Mouse (Mus musculus): Measurements from ENCODE around the gene Exoc6b. TPM values are rescaled to one million over a fixed set of nuclear protein-coding genes. Genes with fewer than 3 reads are reported as not detected.
"Not testable (repeated sequence)": the region's sequence is repeated elsewhere in the genome, so short reads cannot be mapped to it uniquely, and the experiment has no call there.

Gene Exoc6b
- polyA plus RNA-seq, 1 experiment, result 5.8 TPM

- no peak overlapping the region for H3K4me3 ChIP-seq (replicated peaks; ENCODE audit: control insufficient read depth, low read depth, low read length)
- H3K4me1 ChIP-seq (ENCODE audit: control insufficient read depth, insufficient read depth, low read length), result no peaks in the 10 kb centered on the region
- 85% methylated on average over 1 of the region's 1 CpGs for WGBS
- TF ChIP-seq CTCF (IDR thresholded peaks at IDR 0.05; ENCODE audit: control insufficient read depth, insufficient read depth, low read length) (no peak), POLR2A (IDR thresholded peaks at IDR 0.05; ENCODE audit: borderline replicate concordance, control insufficient read depth, low read depth, low read length) (no peak)
- no peak overlapping the region for H3K27ac ChIP-seq (ENCODE audit: control insufficient read depth, insufficient read depth, low read depth, low read length, poor library complexity)
Measured at GRCm38 (mm10) chr6:84617051-84617450, 452.3 kb downstream of the Exoc6b start.

GRCm38 (mm10) chr6:84616586-84616985 lies 452.7 kb downstream of the Exoc6b start:
- TF ChIP-seq CTCF (IDR thresholded peaks at IDR 0.05; ENCODE audit: control insufficient read depth, insufficient read depth, low read length) (no peak), POLR2A (IDR thresholded peaks at IDR 0.05; ENCODE audit: borderline replicate concordance, control insufficient read depth, low read depth, low read length) (no peak)
- Histone ChIP-seq H3K4me3 (replicated peaks; ENCODE audit: control insufficient read depth, low read depth, low read length) (no peak overlapping the region), H3K4me1 (ENCODE audit: control insufficient read depth, insufficient read depth, low read length) (no peaks in the 10 kb centered on the region), H3K27ac (ENCODE audit: control insufficient read depth, insufficient read depth, low read depth, low read length, poor library complexity) (no peak overlapping the region)
- 68% methylated on average over 1 of the region's 1 CpGs for WGBS

GRCm38 (mm10) chr6:84613561-84613960 lies 455.8 kb downstream of the Exoc6b start:
- H3K4me1 ChIP-seq (ENCODE audit: control insufficient read depth, insufficient read depth, low read length), result no peaks in the 10 kb centered on the region
- no peak overlapping the region for H3K4me3 ChIP-seq (replicated peaks; ENCODE audit: control insufficient read depth, low read depth, low read length)
- no peak overlapping the region for H3K27ac ChIP-seq (ENCODE audit: control insufficient read depth, insufficient read depth, low read depth, low read length, poor library complexity)
- 72% methylated on average over 3 of the region's 3 CpGs for WGBS
- TF ChIP-seq CTCF (IDR thresholded peaks at IDR 0.05; ENCODE audit: control insufficient read depth, insufficient read depth, low read length) (no peak), POLR2A (IDR thresholded peaks at IDR 0.05; ENCODE audit: borderline replicate concordance, control insufficient read depth, low read depth, low read length) (no peak)

GRCm38 (mm10) chr6:84601136-84601889 lies 468.0 kb downstream of the Exoc6b start:
- no peak for TF ChIP-seq CTCF (IDR thresholded peaks at IDR 0.05; ENCODE audit: control insufficient read depth, insufficient read depth, low read length)
- TF ChIP-seq POLR2A (IDR thresholded peaks at IDR 0.05; ENCODE audit: borderline replicate concordance, control insufficient read depth, low read depth, low read length), result no peak
- 76% methylated on average over 1 of the region's 1 CpGs for WGBS
- Histone ChIP-seq H3K4me3 (replicated peaks; ENCODE audit: control insufficient read depth, low read depth, low read length) (no peak overlapping the region), H3K27ac (ENCODE audit: control insufficient read depth, insufficient read depth, low read depth, low read length, poor library complexity) (no peak overlapping the region), H3K4me1 (ENCODE audit: control insufficient read depth, insufficient read depth, low read length) (no peaks in the 10 kb centered on the region)

- not testable (repeated sequence) for H3K27ac ChIP-seq (ENCODE audit: control insufficient read depth, insufficient read depth, low read depth, low read length, poor library complexity); H3K4me1 ChIP-seq (ENCODE audit: control insufficient read depth, insufficient read depth, low read length)
- WGBS, result 67% methylated on average over 3 of the region's 3 CpGs
Measured at GRCm38 (mm10) chr6:84599296-84599695, 470.0 kb downstream of the Exoc6b start.

GRCm38 (mm10) chr6:84598725-84599124 lies 470.6 kb downstream of the Exoc6b start:
- no peak overlapping the region for H3K4me3 ChIP-seq (replicated peaks; ENCODE audit: control insufficient read depth, low read depth, low read length)
- H3K4me1 ChIP-seq (ENCODE audit: control insufficient read depth, insufficient read depth, low read length), result no peaks in the 10 kb centered on the region
- no peak overlapping the region for H3K27ac ChIP-seq (ENCODE audit: control insufficient read depth, insufficient read depth, low read depth, low read length, poor library complexity)
- 83% methylated on average over 3 of the region's 3 CpGs for WGBS
- no peak for TF ChIP-seq POLR2A (IDR thresholded peaks at IDR 0.05; ENCODE audit: borderline replicate concordance, control insufficient read depth, low read depth, low read length)
- TF ChIP-seq CTCF (IDR thresholded peaks at IDR 0.05; ENCODE audit: control insufficient read depth, insufficient read depth, low read length), result no peak

More at GRCm38 (mm10) chr6:84599296-84599695, 470.0 kb downstream of the Exoc6b start:
- H3K4me3 ChIP-seq (replicated peaks; ENCODE audit: control insufficient read depth, low read depth, low read length), result not testable (repeated sequence)

GRCm38 (mm10) chr6:84594626-84595025 lies 474.7 kb downstream of the Exoc6b start:
- Histone ChIP-seq H3K4me1 (ENCODE audit: control insufficient read depth, insufficient read depth, low read length) (no peaks in the 10 kb centered on the region), H3K4me3 (replicated peaks; ENCODE audit: control insufficient read depth, low read depth, low read length) (no peak overlapping the region), H3K27ac (ENCODE audit: control insufficient read depth, insufficient read depth, low read depth, low read length, poor library complexity) (no peak overlapping the region)
- WGBS, result 81% methylated on average over 3 of the region's 3 CpGs
- TF ChIP-seq CTCF (IDR thresholded peaks at IDR 0.05; ENCODE audit: control insufficient read depth, insufficient read depth, low read length) (no peak), POLR2A (IDR thresholded peaks at IDR 0.05; ENCODE audit: borderline replicate concordance, control insufficient read depth, low read depth, low read length) (no peak)

GRCm38 (mm10) chr6:84593693-84594092 lies 475.6 kb downstream of the Exoc6b start, which contains the start of gene Cyp26b1:
TSS of gene Cyp26b1 (minus strand) at chr6:84593908.
- WGBS, result 86% methylated on average over 10 of the region's 10 CpGs
- Histone ChIP-seq H3K27ac (ENCODE audit: control insufficient read depth, insufficient read depth, low read depth, low read length, poor library complexity) (no peak within 1 kb of the TSS), H3K4me1 (ENCODE audit: control insufficient read depth, insufficient read depth, low read length) (no peaks in the 10 kb centered on the region), H3K4me3 (replicated peaks; ENCODE audit: control insufficient read depth, low read depth, low read length) (no peak within 1 kb of the TSS)
- no peak for TF ChIP-seq CTCF (IDR thresholded peaks at IDR 0.05; ENCODE audit: control insufficient read depth, insufficient read depth, low read length)
- TF ChIP-seq POLR2A (IDR thresholded peaks at IDR 0.05; ENCODE audit: borderline replicate concordance, control insufficient read depth, low read depth, low read length), result no peak

Measured in bone marrow, adult 2 months (tissue).